Mouse (Mus musculus) cerebellum, adult 2 months (tissue): ENCODE data around the gene Cog7. TPM values are rescaled to one million over a fixed set of nuclear protein-coding genes. Genes with fewer than 3 reads are reported as not detected.

ENCODE experiments used
- DNase-seq, 2 experiments: peaks; one replicate each; pipeline ENCODE4 v3.0.0; 2021
- H3K27ac ChIP-seq: fragments of 200-500 bp; 2 replicates; pipeline ENCODE4 v1.5.1; 2012; ENCODE audit warnings: low read length, control low read depth, inconsistent platforms; ENCODE audit not compliant: insufficient read depth
- H3K27me3 ChIP-seq: fragments of 200-500 bp; 2 replicates; pipeline ENCODE4 v1.6.1; 2012; ENCODE audit warnings: inconsistent platforms, mild to moderate bottlenecking, low read length, moderate library complexity; ENCODE audit not compliant: control insufficient read depth, insufficient read depth
- H3K4me1 ChIP-seq: fragments of 200-500 bp; 2 replicates; pipeline ENCODE4 v1.6.1; 2011; ENCODE audit warnings: low read length; ENCODE audit not compliant: control insufficient read depth, insufficient read depth
- H3K4me3 ChIP-seq: fragments of 200-500 bp; replicated peaks from 2 replicates; pipeline ENCODE3; 2011; ENCODE audit warnings: mild to moderate bottlenecking, low read depth, low read length, control low read depth; ENCODE audit not compliant: insufficient read depth
- CTCF ChIP-seq: fragments of 200-500 bp; IDR thresholded peaks from 2 replicates; pipeline ENCODE4 v1.5.1; 2011; ENCODE audit warnings: low read depth, mild to moderate bottlenecking, control low read depth, low read length, moderate library complexity, borderline replicate concordance; ENCODE audit not compliant: insufficient read depth
- POLR2A ChIP-seq: fragments of 200-500 bp; IDR thresholded peaks from 2 replicates; pipeline ENCODE4 v1.6.1; 2011; ENCODE audit warnings: low read length, control low read depth, borderline replicate concordance; ENCODE audit not compliant: insufficient read depth
- WGBS: fragments of 180-500 bp; shearing (Covaris S2); methylation state at CpG from one replicate; pipeline ENCODE4 v1.1.7; 2018; 5-methylcytosine and 5-hydroxymethylcytosine counted together
- polyA plus RNA-seq: library from polyadenylated mRNA; depleted of rRNA; stranded (reverse); fragments of >200 nt; gene quantifications from 2 replicates; pipeline ENCODE4 v1.2.3, GENCODE M21; 2012

The Cog7 gene
- polyA plus RNA-seq, 1 experiment, result 32.3 TPM

- TF ChIP-seq CTCF (no peak), POLR2A (no peak)
- 63% methylated on average over 12 of the region's 12 CpGs for WGBS
These were observed 45.4 kb downstream of the Cog7 start for GRCm38 (mm10) chr7:121935906-121936794.

DNA sequence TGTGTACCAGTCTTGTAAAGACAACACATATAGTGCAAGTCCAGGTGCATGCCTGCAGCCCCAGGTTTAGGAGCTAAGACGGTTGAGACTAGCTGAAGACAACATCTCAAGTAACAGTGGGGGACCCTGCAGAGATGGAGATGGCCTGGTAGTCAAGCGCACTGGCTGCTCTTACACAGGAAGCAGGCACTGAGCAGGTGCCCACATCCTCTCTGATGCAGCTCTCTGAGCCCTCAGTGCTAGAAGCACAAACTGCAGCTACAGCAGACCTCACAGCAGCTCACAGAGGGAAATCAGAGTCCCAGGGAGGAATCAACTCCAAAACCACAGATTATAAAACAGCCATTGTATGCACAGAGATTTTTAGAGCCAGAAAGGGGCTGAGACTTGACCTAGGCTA lies 47.2 kb downstream of the Cog7 start:
- Histone ChIP-seq H3K27ac (no peak overlapping the region), H3K4me1 (peaks cover 80% of the 10 kb centered on the region), H3K4me3 (no peak overlapping the region), H3K27me3 (no peaks in the 10 kb centered on the region; the same call in 1 of the 2 replicates)
- TF ChIP-seq POLR2A (no peak), CTCF (no peak)
- DNase-seq, result peak in 1 of 2 experiments; percentile 26
- WGBS, result 72% methylated on average over 2 of the region's 2 CpGs

More at GRCm38 (mm10) chr7:121935906-121936794, 45.4 kb downstream of the Cog7 start:
- Histone ChIP-seq H3K4me3 (no peak overlapping the region), H3K27me3 (no peaks in the 10 kb centered on the region), H3K27ac (peak overlapping the region; percentile 87), H3K4me1 (peaks cover 86% of the 10 kb centered on the region)
- DNase-seq, result peak in 1 of 2 experiments; percentile 35

DNA sequence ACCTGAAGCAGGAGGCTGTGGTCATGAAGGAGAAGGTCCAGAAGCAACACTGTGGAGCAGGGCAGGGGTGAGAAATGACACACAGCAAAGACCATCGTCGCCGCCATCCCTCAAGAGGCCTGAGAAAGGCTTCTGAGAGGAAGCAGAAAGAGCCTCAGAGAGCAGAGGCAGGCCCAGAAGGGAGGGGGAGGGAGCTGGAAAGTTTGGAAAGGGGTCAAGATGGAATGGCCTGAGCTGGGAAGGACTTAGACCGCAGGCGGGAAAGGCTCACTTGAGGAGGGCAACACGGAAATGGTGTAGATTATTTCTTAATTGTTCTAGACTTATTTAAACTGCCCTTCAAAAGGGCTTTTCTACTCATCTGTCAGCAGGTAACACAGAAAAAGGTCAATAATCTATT lies 47.8 kb downstream of the Cog7 start:
- H3K27me3 ChIP-seq, result no peaks in the 10 kb centered on the region; the same call in 1 of the 2 replicates
- DNase-seq, result no peak
- H3K27ac ChIP-seq, result no peak overlapping the region
- TF ChIP-seq CTCF (no peak), POLR2A (no peak)
- no peak overlapping the region for H3K4me3 ChIP-seq
- H3K4me1 ChIP-seq, result peaks cover 73% of the 10 kb centered on the region
- WGBS, result 92% methylated on average over 6 of the region's 6 CpGs

GRCm38 (mm10) chr7:121931246-121931645 lies 50.3 kb downstream of the Cog7 start:
- H3K4me3 ChIP-seq, result no peak overlapping the region
- peaks cover 55% of the 10 kb centered on the region for H3K4me1 ChIP-seq
- no peaks in the 10 kb centered on the region; the same call in 1 of the 2 replicates for H3K27me3 ChIP-seq
- TF ChIP-seq POLR2A (no peak), CTCF (no peak)
- DNase-seq, result peak; percentile 73 to 84
- peak overlapping the region; percentile 36; the same call in 1 of the 2 replicates for H3K27ac ChIP-seq
- 20% methylated on average over 7 of the region's 7 CpGs for WGBS

GRCm38 (mm10) chr7:121927882-121928281 lies 53.6 kb downstream of the Cog7 start:
- TF ChIP-seq POLR2A (no peak), CTCF (no peak)
- 97% methylated on average over 2 of the region's 2 CpGs for WGBS

DNA sequence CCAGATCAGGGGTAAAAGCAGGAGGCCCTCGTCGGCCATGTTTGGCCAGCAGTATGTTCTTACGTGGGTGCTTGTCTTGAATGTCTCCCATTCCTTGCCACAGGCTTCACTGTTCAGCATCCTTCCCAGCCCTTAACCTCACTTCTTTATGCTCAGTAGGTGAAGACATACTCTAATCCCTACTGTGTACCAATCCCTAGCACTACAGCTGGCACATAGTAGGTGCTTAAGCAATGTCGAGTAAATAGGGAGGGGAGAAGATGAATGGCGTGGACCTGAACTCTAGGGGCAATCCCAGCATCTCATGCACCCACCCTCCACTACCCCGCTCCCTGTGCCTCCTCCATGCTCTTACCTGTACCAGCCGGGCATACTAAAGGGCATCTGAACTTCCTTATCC lies 57.1 kb downstream of the Cog7 start:
- no peak for DNase-seq
- no peaks in the 10 kb centered on the region for H3K27me3 ChIP-seq
- peaks cover 4% of the 10 kb centered on the region for H3K4me1 ChIP-seq
- H3K27ac ChIP-seq, result no peak overlapping the region
- H3K4me3 ChIP-seq, result no peak overlapping the region
- 98% methylated on average over 7 of the region's 7 CpGs for WGBS
- TF ChIP-seq CTCF (no peak), POLR2A (no peak)

More at GRCm38 (mm10) chr7:121927882-121928281, 53.6 kb downstream of the Cog7 start:
- no peak for DNase-seq
- no peaks in the 10 kb centered on the region; the same call in 1 of the 2 replicates for H3K27me3 ChIP-seq
- H3K4me3 ChIP-seq, result no peak overlapping the region
- peaks cover 27% of the 10 kb centered on the region for H3K4me1 ChIP-seq
- no peak overlapping the region for H3K27ac ChIP-seq

- WGBS, result 55% methylated on average over 6 of the region's 6 CpGs
- Histone ChIP-seq H3K4me1 (no peaks in the 10 kb centered on the region), H3K27ac (no peak overlapping the region), H3K4me3 (no peak overlapping the region), H3K27me3 (no peaks in the 10 kb centered on the region)
- no peak for DNase-seq
- TF ChIP-seq POLR2A (no peak), CTCF (no peak)
These were observed 67.6 kb downstream of the Cog7 start for GRCm38 (mm10) chr7:121913944-121914343.

GRCm38 (mm10) chr7:121912250-121912649 lies 69.3 kb downstream of the Cog7 start:
- WGBS, result 71% methylated on average over 8 of the region's 8 CpGs
- DNase-seq, result no peak
- no peak overlapping the region for H3K4me3 ChIP-seq
- H3K27ac ChIP-seq, result no peak overlapping the region
- no peaks in the 10 kb centered on the region for H3K27me3 ChIP-seq
- no peaks in the 10 kb centered on the region; the same call in 1 of the 2 replicates for H3K4me1 ChIP-seq
- no peak for TF ChIP-seq CTCF
- TF ChIP-seq POLR2A, result no peak
